Mouse (Mus musculus) lung, embryonic 14.5 days (tissue): ENCODE data around the gene Rtp3. TPM values are rescaled to one million over a fixed set of nuclear protein-coding genes. Genes with fewer than 3 reads are reported as not detected.

Source experiments
- ATAC-seq: fragments of 200-750 bp; cut with Nextera tagmentation; 2 replicates; pipeline ENCODE4 v1.8.0; 2017; ENCODE audit warnings: mild to moderate bottlenecking, moderate TSS enrichment, moderate library complexity; ENCODE audit not compliant: insufficient read depth
- DNase-seq: peaks from one replicate; pipeline ENCODE4 v3.0.0-alpha.2; 2015
- H3K27ac ChIP-seq: fragments of 300-500 bp; sonication (generic); 2 replicates; pipeline ENCODE4 v1.5.1; 2014; ENCODE audit warnings: low read depth, mild to moderate bottlenecking, moderate library complexity
- H3K27me3 ChIP-seq: fragments of 300-500 bp; sonication (generic); 2 replicates; pipeline ENCODE4 v1.6.1; 2014; ENCODE audit warnings: low read length, control low read depth; ENCODE audit not compliant: insufficient read depth
- H3K36me3 ChIP-seq: fragments of 300-500 bp; sonication (generic); 2 replicates; pipeline ENCODE4 v1.6.1; 2014; ENCODE audit warnings: control low read depth; ENCODE audit not compliant: insufficient read depth
- H3K4me1 ChIP-seq: fragments of 300-500 bp; sonication (generic); 2 replicates; pipeline ENCODE4 v1.6.1; 2014; ENCODE audit warnings: antibody characterized with exemption, control low read depth; ENCODE audit not compliant: insufficient read depth
- H3K4me2 ChIP-seq: fragments of 300-500 bp; sonication (generic); 2 replicates; pipeline ENCODE4 v1.6.1; 2014; ENCODE audit warnings: mild to moderate bottlenecking
- H3K4me3 ChIP-seq: fragments of 300-500 bp; sonication (generic); 2 replicates; pipeline ENCODE4 v1.5.1; 2014; ENCODE audit warnings: low read depth, low read length
- H3K9ac ChIP-seq: fragments of 300-500 bp; sonication (generic); 2 replicates; pipeline ENCODE4 v1.6.1; 2014
- H3K9me3 ChIP-seq: fragments of 300-500 bp; sonication (generic); 2 replicates; pipeline ENCODE4 v1.6.1; 2016; ENCODE audit warnings: low read depth, low read length, control low read depth
- CTCF ChIP-seq: IDR thresholded peaks from 2 replicates; pipeline ENCODE4 v1.5.1; 2016; ENCODE audit warnings: antibody characterized with exemption, low read depth
- WGBS: fragments of 180-500 bp; shearing (Covaris S2); extraction: QIAGEN DNeasy Blood & Tissue Kit; methylation state at CpG from one replicate; pipeline ENCODE4 v1.1.7; 2014; 5-methylcytosine and 5-hydroxymethylcytosine counted together
- polyA plus RNA-seq: library from polyadenylated mRNA; unstranded; fragments of >200 nt; fragmentation: Nextera tagmentation; extraction: Ambion mirVana; gene quantifications from 2 replicates; pipeline ENCODE4 v1.2.1, GENCODE M21; 2014

Gene Rtp3
- polyA plus RNA-seq, 1 experiment from 2014 or later = 0.41 TPM

DNA sequence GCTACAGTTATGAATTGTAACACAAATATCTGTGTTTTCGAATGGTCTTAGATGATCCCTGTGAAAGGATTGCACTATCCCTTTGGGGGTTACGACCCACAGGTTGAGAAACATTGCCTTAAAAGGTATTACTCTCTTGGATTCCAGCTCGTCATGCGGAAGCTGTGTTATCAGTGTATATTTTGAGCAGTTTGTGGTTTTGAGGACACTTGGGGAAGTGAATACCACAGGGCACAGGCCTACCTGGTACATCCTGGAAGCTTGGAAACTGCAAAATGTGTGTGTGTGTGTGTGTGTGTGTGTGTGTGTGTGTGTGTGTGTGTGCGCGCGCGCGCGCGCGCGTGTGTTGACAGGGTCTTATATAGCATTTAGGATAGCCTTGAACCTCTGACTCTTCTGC lies 38.5 kb downstream of the Rtp3 start:
- Histone ChIP-seq H3K4me1 (no peaks in the 10 kb centered on the region), H3K27me3 (peaks cover 31% of the 10 kb centered on the region), H3K4me2 (no peak overlapping the region), H3K9ac (no peak overlapping the region), H3K9me3 (no peaks in the 10 kb centered on the region), H3K27ac (no peak overlapping the region), H3K36me3 (no peaks in the 10 kb centered on the region), H3K4me3 (no peak overlapping the region)
- ATAC-seq = no peak
- DNase-seq = no peak
- 90% methylated on average over 13 of the region's 13 CpGs for WGBS
- TF ChIP-seq CTCF = no peak

DNA sequence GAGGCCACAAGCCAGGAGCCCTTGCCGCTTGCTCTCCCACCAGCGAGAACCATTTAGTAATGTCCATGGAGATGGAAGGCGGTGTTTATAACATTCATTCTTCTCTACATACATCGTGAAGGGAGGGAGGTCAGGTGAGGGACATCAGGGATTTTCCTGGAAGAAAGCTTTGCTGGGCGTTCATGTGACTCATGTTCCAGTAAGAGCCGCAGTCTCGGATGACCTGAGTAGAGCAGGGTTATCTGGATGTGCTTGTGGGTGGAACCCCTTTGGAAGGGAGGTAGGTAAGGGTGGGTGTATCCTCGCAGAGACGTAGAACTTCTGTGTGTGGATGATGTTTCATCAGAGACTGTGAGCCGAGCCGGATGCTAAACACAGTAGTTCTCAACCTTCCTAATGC lies 39.0 kb downstream of the Rtp3 start, which contains the start of gene Lrrc2:
TSS of gene Lrrc2 (plus strand) at position 149 of the 400 bp plus-strand sequence.
- Histone ChIP-seq H3K4me2 (no peak within 1 kb of the TSS), H3K27me3 (peaks cover 36% of the 10 kb centered on the region), H3K4me1 (no peaks in the 10 kb centered on the region), H3K36me3 (no peaks in the 10 kb centered on the region), H3K9ac (no peak within 1 kb of the TSS), H3K9me3 (no peaks in the 10 kb centered on the region), H3K27ac (no peak within 1 kb of the TSS), H3K4me3 (no peak within 1 kb of the TSS)
- WGBS = 71% methylated on average over 11 of the region's 11 CpGs
- no peak for TF ChIP-seq CTCF
- DNase-seq = no peak
- no peak for ATAC-seq

DNA sequence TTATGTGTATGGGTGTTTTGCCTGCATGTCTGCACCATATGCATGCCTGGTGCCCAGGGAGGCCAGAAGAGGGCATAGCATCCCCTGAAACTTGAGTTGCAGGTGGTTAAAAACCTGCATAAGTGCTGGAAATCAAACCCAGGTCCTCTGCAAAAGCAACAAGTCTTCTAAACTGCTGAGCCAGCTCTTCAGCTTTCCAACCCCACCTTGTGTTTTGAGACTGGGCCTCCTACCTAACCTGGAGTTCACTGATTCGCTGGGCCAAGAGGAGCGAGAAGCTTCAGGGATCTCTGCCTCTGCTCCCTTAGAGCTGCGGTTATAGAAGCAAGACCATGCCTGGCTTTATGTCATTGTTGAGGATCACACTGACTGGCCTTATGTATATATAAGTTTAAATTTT lies 40.3 kb downstream of the Rtp3 start:
- Histone ChIP-seq H3K27me3 (peaks cover 44% of the 10 kb centered on the region), H3K9me3 (no peaks in the 10 kb centered on the region)
- WGBS = 89% methylated on average over 3 of the region's 3 CpGs

GRCm38 (mm10) chr9:110948813-110949310 lies 41.5 kb downstream of the Rtp3 start:
- Histone ChIP-seq H3K4me2 (no peak overlapping the region), H3K27ac (no peak overlapping the region), H3K9ac (no peak overlapping the region), H3K4me1 (no peaks in the 10 kb centered on the region), H3K36me3 (no peaks in the 10 kb centered on the region), H3K9me3 (no peaks in the 10 kb centered on the region), H3K27me3 (peaks cover 49% of the 10 kb centered on the region), H3K4me3 (no peak overlapping the region)
- DNase-seq = no peak
- no peak for TF ChIP-seq CTCF
- ATAC-seq = no peak
- WGBS = 39% methylated on average over 8 of the region's 8 CpGs

More for the DNA sequence above, 40.3 kb downstream of the Rtp3 start:
- no peak overlapping the region for H3K9ac ChIP-seq
- ATAC-seq = no peak
- no peak for DNase-seq
- no peaks in the 10 kb centered on the region for H3K4me1 ChIP-seq
- TF ChIP-seq CTCF = no peak
- H3K27ac ChIP-seq = no peak overlapping the region
- H3K4me3 ChIP-seq = no peak overlapping the region
- no peaks in the 10 kb centered on the region for H3K36me3 ChIP-seq
- no peak overlapping the region for H3K4me2 ChIP-seq

GRCm38 (mm10) chr9:110947900-110948299 lies 42.5 kb downstream of the Rtp3 start:
- TF ChIP-seq CTCF = no peak
- Histone ChIP-seq H3K27ac (no peak overlapping the region), H3K4me2 (no peak overlapping the region), H3K36me3 (no peaks in the 10 kb centered on the region), H3K4me1 (no peaks in the 10 kb centered on the region), H3K4me3 (no peak overlapping the region), H3K9ac (no peak overlapping the region), H3K27me3 (peaks cover 41% of the 10 kb centered on the region), H3K9me3 (no peaks in the 10 kb centered on the region)
- ATAC-seq (no peak), DNase-seq (no peak)
- WGBS = 45% methylated on average over 6 of the region's 6 CpGs

DNA sequence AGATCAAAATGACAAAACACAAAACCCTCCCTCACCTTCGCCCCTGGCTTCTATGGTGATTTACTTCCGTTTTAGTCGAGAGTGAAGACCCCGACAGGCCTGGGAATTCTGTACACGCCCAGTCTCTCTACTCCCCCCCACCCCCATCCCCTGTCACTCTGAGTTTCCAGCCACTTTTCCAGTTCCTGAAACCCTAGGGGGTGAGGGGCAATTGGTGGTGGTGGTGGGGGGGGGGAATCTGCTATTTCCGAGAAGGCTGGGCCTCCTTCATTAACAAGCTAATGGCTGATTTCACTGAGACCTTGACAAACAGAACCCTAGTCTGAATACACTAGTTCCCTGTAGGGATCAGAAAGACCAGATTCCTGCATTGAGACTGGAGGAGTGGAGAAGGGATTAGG lies 43.1 kb downstream of the Rtp3 start:
- no peak for TF ChIP-seq CTCF
- DNase-seq (no peak), ATAC-seq (no peak)
- no peak overlapping the region for H3K27ac ChIP-seq
- H3K36me3 ChIP-seq = no peaks in the 10 kb centered on the region
- no peak overlapping the region for H3K4me2 ChIP-seq
- H3K27me3 ChIP-seq = peaks cover 35% of the 10 kb centered on the region
- H3K4me3 ChIP-seq = no peak overlapping the region
- no peaks in the 10 kb centered on the region for H3K4me1 ChIP-seq
- no peaks in the 10 kb centered on the region for H3K9me3 ChIP-seq
- H3K9ac ChIP-seq = no peak overlapping the region
- WGBS = 24% methylated on average over 6 of the region's 6 CpGs

- Histone ChIP-seq H3K4me3 (no peak overlapping the region), H3K27ac (no peak overlapping the region), H3K9me3 (no peaks in the 10 kb centered on the region), H3K4me2 (no peak overlapping the region), H3K27me3 (peaks cover 34% of the 10 kb centered on the region), H3K9ac (no peak overlapping the region), H3K36me3 (no peaks in the 10 kb centered on the region), H3K4me1 (no peaks in the 10 kb centered on the region)
- WGBS = 14% methylated on average over 20 of the region's 20 CpGs
- DNase-seq = no peak
- TF ChIP-seq CTCF = no peak
- ATAC-seq = no peak
Observed at GRCm38 (mm10) chr9:110946548-110947044, 43.8 kb downstream of the Rtp3 start.
